Mouse (Mus musculus): ENCODE data around the gene Nsa2.

Nsa2 gene

GRCm38 (mm10) chr13:97087421-97087820, 50.3 kb downstream of the Nsa2 start:
- DNase-seq (ENCODE audit: low spot score in 2 of 2): no peak

- no peak for DNase-seq (ENCODE audit: low spot score in 2 of 2)
Observed at GRCm38 (mm10) chr13:97086316-97086715, 51.4 kb downstream of the Nsa2 start.

GRCm38 (mm10) chr13:97082432-97082831, 55.3 kb downstream of the Nsa2 start:
- DNase-seq (ENCODE audit: low spot score in 2 of 2): no peak

GRCm38 (mm10) chr13:97080615-97081014, 57.1 kb downstream of the Nsa2 start:
- no peak for DNase-seq (ENCODE audit: low spot score in 2 of 2)

- DNase-seq (ENCODE audit: low spot score in 2 of 2): no peak
Observed at GRCm38 (mm10) chr13:97080201-97080600, 57.5 kb downstream of the Nsa2 start.

All from right cerebral cortex, postnatal 10 days (tissue).